Mouse (Mus musculus) heart, adult 2 months (tissue): ENCODE measurements around the gene Krt18. TPM values are rescaled to one million over a fixed set of nuclear protein-coding genes. Genes with fewer than 3 reads are reported as not detected.
"Not testable (repeated sequence)": the region's sequence is repeated elsewhere in the genome, so short reads cannot be mapped to it uniquely, and the experiment has no call there.

Experiments used
- DNase-seq, 2 experiments: peaks; one replicate each; pipeline ENCODE4 v3.0.0; 2021
- H3K27ac ChIP-seq: fragments of 200-600 bp; 2 replicates; pipeline ENCODE4 v1.8.1; 2022
- H3K27me3 ChIP-seq: fragments of 200-500 bp; 2 replicates; pipeline ENCODE4 v1.6.1; 2012; ENCODE audit warnings: mild to moderate bottlenecking, low read length, inconsistent platforms, mixed read lengths; ENCODE audit not compliant: control insufficient read depth, insufficient read depth
- H3K36me3 ChIP-seq: fragments of 200-500 bp; 2 replicates; pipeline ENCODE4 v1.6.1; 2012; ENCODE audit warnings: low read length, inconsistent platforms; ENCODE audit not compliant: control insufficient read depth, insufficient read depth
- H3K4me1 ChIP-seq: fragments of 200-500 bp; 2 replicates; pipeline ENCODE4 v1.6.1; 2011; ENCODE audit warnings: low read length; ENCODE audit not compliant: control insufficient read depth, insufficient read depth
- H3K4me3 ChIP-seq: fragments of 200-600 bp; 2 replicates; pipeline ENCODE4 v1.8.1; 2022
- H3K79me2 ChIP-seq: fragments of 200-500 bp; replicated peaks from 2 replicates; pipeline ENCODE4 v1.6.1; 2012; ENCODE audit warnings: mild to moderate bottlenecking, inconsistent platforms, low read length, moderate library complexity, mixed read lengths; ENCODE audit not compliant: control insufficient read depth, insufficient read depth
- H3K9ac ChIP-seq: fragments of 200-500 bp; 2 replicates; pipeline ENCODE4 v1.6.1; 2012; ENCODE audit warnings: low read depth, mild to moderate bottlenecking, control low read depth, inconsistent platforms, low read length, mixed read lengths
- CTCF ChIP-seq: fragments of 200-600 bp; IDR thresholded peaks from 2 replicates; pipeline ENCODE4 v1.8.1; 2022; ENCODE audit warnings: antibody characterized with exemption, mild to moderate bottlenecking, moderate library complexity
- EP300 ChIP-seq: fragments of 200-500 bp; IDR thresholded peaks from 2 replicates; pipeline ENCODE4 v1.6.1; 2011; ENCODE audit warnings: low read depth, low read length, control low read depth; ENCODE audit not compliant: insufficient read depth
- POLR2A ChIP-seq: fragments of 200-500 bp; IDR thresholded peaks from 2 replicates; pipeline ENCODE4 v1.6.1; 2011; ENCODE audit warnings: mild to moderate bottlenecking, low read depth, low read length, control low read depth; ENCODE audit not compliant: insufficient read depth
- WGBS: fragments of 180-500 bp; shearing (Covaris S2); methylation state at CpG from one replicate; pipeline ENCODE4 v1.1.7; 2018; 5-methylcytosine and 5-hydroxymethylcytosine counted together
- intact Hi-C: fragments of 180-260 bp; cut with DNase I; formaldehyde crosslinking; loops from one replicate; pipeline ENCODE4 v1.15.1; 2025
- polyA plus RNA-seq: library from polyadenylated mRNA; depleted of rRNA; stranded (reverse); fragments of >200 nt; gene quantifications from 2 replicates; pipeline ENCODE4 v1.2.3, GENCODE M21; 2012
- total RNA-seq, 2 experiments: library from RNA; stranded (reverse); gene quantifications; 2 replicates each; pipeline ENCODE4 v1.2.3; 2021

Krt18 gene
- total and polyA plus RNA-seq, 3 experiments, result 2.6 to 6.7 (median 2.7) TPM

DNA sequence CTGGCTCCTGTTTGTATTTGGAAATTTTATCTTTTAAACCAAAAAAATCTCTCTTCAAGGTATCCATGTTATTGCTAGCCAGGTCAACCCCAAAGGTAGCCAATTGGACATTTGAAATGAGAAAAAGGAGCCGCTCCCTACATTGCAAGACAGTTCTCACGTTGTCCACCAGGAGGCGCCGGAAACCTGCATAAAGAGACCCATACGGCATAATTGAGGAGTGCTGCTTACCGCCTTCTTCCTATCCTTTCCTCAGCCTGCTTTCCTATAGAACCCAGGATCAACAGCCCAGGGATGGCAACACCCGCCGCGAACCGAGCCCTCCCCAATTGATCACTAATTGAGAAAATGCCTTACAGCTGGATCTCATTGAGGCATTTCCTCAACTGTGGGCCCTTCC lies 39.9 kb upstream of the Krt18 start:
- WGBS, result under 1% methylated on average over 10 of the region's 10 CpGs
- H3K9ac ChIP-seq, result no peak overlapping the region
- no peaks in the 10 kb centered on the region for H3K27me3 ChIP-seq
- no peaks in the 10 kb centered on the region for H3K79me2 ChIP-seq
- no peaks in the 10 kb centered on the region for H3K36me3 ChIP-seq
- DNase-seq, result peak; percentile 78 to 89
- H3K4me1 ChIP-seq, result peaks cover 3% of the 10 kb centered on the region; the same call in 1 of the 2 replicates
- no peak overlapping the region for H3K27ac ChIP-seq
- no peak overlapping the region for H3K4me3 ChIP-seq
- TF ChIP-seq POLR2A (no peak), EP300 (peak; percentile 84; the same call in 1 of the 2 replicates), CTCF (peak; percentile 95)
- intact Hi-C loops, result loop anchor here (1.0 to 10.0 kb wide), 3 partner anchors 77 to 237 kb away; no protein-coding TSS in a partner anchor

DNA sequence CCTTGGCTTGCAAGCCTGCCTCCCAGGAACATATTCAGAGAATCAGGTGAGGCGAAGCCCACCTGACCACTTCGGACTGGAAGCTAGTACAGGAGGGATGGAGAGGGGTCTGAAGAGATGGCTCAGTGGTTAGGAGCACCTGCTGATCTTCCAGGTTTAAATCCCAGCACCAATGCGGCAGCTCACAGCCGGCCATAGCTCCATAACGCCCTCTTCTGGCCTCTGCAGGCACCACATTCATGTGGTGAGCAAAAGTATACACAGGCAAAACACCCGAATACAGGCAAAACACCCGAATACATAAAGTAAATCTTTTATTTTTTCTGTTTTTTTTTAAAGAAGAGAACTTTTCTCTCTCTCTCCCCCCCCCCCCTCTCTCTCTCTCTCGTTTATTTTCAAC lies 39.3 kb upstream of the Krt18 start:
- no peak for DNase-seq
- 70% methylated on average over 8 of the region's 8 CpGs for WGBS
- Histone ChIP-seq H3K27me3 (no peaks in the 10 kb centered on the region), H3K4me3 (no peak overlapping the region), H3K9ac (no peak overlapping the region), H3K79me2 (no peaks in the 10 kb centered on the region), H3K4me1 (peaks cover 1% of the 10 kb centered on the region; the same call in 1 of the 2 replicates), H3K27ac (no peak overlapping the region), H3K36me3 (no peaks in the 10 kb centered on the region)
- intact Hi-C loops, result loop anchor here (1.0 to 10.0 kb wide), 3 partner anchors 77 to 236 kb away; no protein-coding TSS in a partner anchor
- TF ChIP-seq POLR2A (no peak), EP300 (no peak), CTCF (no peak)

DNA sequence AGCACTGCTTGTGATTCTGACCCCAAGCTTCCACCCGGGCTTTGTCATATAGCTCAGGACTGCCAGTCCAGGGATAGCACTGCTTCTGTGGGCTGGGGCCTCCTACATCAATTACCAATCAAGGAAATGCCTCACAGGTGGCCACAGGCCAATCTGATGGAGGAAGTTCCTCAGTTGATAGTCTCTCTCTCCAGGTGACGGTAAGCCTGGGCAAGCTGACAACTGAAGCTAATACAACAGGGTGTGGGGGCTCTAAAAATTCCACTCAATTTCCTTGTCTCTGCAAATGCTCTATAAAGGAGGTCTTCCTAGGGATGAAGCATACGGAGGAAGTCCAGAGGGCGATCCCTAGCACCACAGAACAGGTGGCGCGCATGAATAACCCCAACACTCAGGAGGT lies 37.0 kb upstream of the Krt18 start:
- no peak overlapping the region for H3K27ac ChIP-seq
- WGBS, result 77% methylated on average over 6 of the region's 6 CpGs

DNA sequence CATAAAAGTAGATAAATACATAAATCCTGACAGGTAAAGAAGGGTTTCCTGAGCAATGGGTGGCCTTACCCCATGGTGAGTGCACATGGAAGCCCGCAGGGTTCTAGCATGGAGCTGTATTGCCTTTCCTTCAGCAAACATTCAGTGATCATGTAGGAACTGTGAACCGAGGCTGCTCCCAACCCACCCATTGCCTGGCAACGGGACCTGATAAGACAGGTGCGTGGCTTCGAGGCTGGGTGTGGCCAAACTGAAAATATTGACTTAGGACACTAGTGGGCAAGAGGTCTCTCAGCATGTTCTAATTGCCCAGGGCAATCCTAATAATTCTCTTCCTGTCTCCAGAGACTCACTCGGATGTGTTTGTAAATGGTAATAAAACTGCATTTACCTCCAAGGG lies 33.6 kb upstream of the Krt18 start:
- Histone ChIP-seq H3K36me3 (no peaks in the 10 kb centered on the region), H3K4me3 (no peak overlapping the region), H3K4me1 (no peaks in the 10 kb centered on the region), H3K9ac (no peak overlapping the region), H3K79me2 (no peaks in the 10 kb centered on the region), H3K27me3 (no peaks in the 10 kb centered on the region), H3K27ac (no peak overlapping the region)
- TF ChIP-seq POLR2A, result no peak
- no peak for TF ChIP-seq CTCF
- no peak for TF ChIP-seq EP300
- intact Hi-C loops, result no loop called here
- WGBS, result 88% methylated on average over 6 of the region's 6 CpGs
- no peak for DNase-seq

More for the DNA sequence above, 37.0 kb upstream of the Krt18 start:
- no peak overlapping the region for H3K4me3 ChIP-seq
- no peak overlapping the region for H3K9ac ChIP-seq
- H3K79me2 ChIP-seq, result no peaks in the 10 kb centered on the region
- no peaks in the 10 kb centered on the region for H3K27me3 ChIP-seq
- no peak for TF ChIP-seq POLR2A
- TF ChIP-seq CTCF, result no peak
- TF ChIP-seq EP300, result no peak
- no peak for DNase-seq
- no peaks in the 10 kb centered on the region; the same call in 1 of the 2 replicates for H3K4me1 ChIP-seq
- intact Hi-C loops, result no loop called here
- H3K36me3 ChIP-seq, result no peaks in the 10 kb centered on the region

DNA sequence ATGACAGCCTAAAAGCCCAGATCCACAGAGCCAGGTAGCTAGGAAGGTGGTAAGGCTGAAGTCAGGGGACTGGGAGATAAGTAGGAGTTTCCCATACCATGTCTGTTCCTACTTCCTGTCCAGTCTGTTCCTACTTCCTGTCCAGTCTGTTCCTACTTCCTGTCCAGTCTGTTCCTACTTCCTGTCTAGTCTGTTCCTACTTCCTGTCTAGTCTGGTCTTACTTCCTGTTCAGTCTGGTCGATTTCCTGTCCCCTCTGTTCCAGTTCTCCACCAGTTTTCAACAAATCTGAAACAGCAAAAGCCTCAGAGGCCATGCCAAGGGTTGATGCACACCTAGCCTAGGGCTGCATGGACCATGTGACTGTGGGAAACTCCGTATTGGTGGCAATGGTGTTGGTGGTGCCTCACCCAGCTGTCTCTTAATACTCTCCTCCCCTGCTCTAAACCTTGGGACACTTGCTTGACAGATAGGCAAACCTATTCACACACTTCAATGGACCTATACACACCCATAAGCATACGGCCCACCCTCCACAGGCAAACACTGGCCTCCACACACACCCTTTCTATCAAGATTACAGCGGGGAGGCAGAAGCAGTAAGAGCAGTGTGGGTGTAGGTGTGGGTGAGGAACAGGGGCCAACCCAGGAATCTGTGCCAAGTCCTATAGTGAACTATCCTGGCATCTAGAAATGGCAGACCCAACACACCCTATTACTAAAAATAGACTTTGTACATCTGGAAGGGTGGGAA lies 32.3 kb upstream of the Krt18 start:
- TF ChIP-seq POLR2A (no peak), CTCF (no peak), EP300 (no peak)
- no peaks in the 10 kb centered on the region for H3K36me3 ChIP-seq
- no peak for DNase-seq
- 92% methylated on average over 4 of the region's 4 CpGs for WGBS
- H3K4me3 ChIP-seq, result no peak overlapping the region
- H3K27ac ChIP-seq, result no peak overlapping the region
- H3K27me3 ChIP-seq, result no peaks in the 10 kb centered on the region
- no peaks in the 10 kb centered on the region for H3K79me2 ChIP-seq
- no peak overlapping the region for H3K9ac ChIP-seq
- H3K4me1 ChIP-seq, result no peaks in the 10 kb centered on the region
- intact Hi-C loops, result no loop called here

DNA sequence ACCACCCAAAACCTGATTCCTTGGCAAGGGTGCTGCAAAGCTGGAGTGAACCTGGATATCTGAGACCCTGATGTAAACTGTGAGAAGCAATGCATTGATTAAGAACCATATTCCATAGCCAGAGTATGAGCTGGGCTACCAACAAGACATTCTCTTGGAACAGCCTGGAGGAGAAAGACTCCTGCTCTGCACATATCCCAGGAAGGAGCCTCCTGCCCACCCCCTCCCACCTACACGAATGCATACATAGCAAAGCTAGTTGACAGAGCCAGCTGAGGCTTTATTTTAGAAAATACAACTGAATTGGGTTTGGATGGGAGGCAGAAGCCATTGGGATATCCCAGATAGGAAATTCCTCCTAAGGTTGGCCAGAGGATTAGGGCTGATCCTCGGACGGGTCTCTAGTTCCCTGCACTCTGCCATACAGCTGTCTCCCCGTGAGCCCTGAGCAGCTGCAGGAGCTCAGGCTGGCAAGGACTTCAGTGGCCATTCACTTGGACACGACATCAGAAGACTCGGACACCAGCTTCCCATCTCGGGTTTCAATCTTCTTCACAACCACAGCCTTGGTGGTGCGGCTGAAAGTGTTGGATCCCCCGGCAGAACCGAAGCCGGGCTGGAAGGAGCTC lies 31.4 kb upstream of the Krt18 start:
- H3K36me3 ChIP-seq, DNase-seq, intact Hi-C loops, H3K9ac ChIP-seq, H3K4me1 ChIP-seq, H3K4me3 ChIP-seq, H3K27me3 ChIP-seq, H3K27ac ChIP-seq, H3K79me2 ChIP-seq: not testable (repeated sequence)
- 84% methylated on average over 11 of the region's 11 CpGs for WGBS
